Mouse (Mus musculus) myocyte (in vitro differentiated cells): ENCODE data around the gene Scyl1. TPM values are rescaled to one million over a fixed set of nuclear protein-coding genes. Genes with fewer than 3 reads are reported as not detected.

Experiments used
- H3K27me3 ChIP-seq: one replicate; pipeline ENCODE4 v1.6.1; 2011; ENCODE audit not compliant: control insufficient read depth, insufficient read depth, insufficient read length
- H3K36me3 ChIP-seq: one replicate; pipeline ENCODE4 v1.6.1; 2011; ENCODE audit not compliant: control insufficient read depth, insufficient read depth
- H3K4me2 ChIP-seq: one replicate; pipeline ENCODE4 v1.6.1; 2011; ENCODE audit warnings: low read depth, control low read depth
- H3K4me3 ChIP-seq: one replicate; pipeline ENCODE4 v1.5.1; 2011; ENCODE audit warnings: mild to moderate bottlenecking, control low read depth, moderate library complexity
- H3K79me2 ChIP-seq: one replicate; pipeline ENCODE4 v1.6.1; 2011; ENCODE audit not compliant: control insufficient read depth, insufficient read depth
- H3ac ChIP-seq: one replicate; pipeline ENCODE4 v1.6.1; 2011; ENCODE audit not compliant: control insufficient read depth, insufficient read length
- CEBPB ChIP-seq: IDR thresholded peaks from 2 replicates; pipeline ENCODE4 v1.6.1; 2011; ENCODE audit warnings: mild to moderate bottlenecking, moderate library complexity; ENCODE audit not compliant: poor library complexity, insufficient read depth, severe bottlenecking
- E2F4 ChIP-seq: IDR thresholded peaks from one replicate; pipeline ENCODE4 v1.6.1; 2011; ENCODE audit warnings: mild to moderate bottlenecking, control low read depth, moderate library complexity; ENCODE audit not compliant: insufficient read depth
- MAX ChIP-seq: IDR thresholded peaks from one replicate; pipeline ENCODE4 v1.6.1; 2011; ENCODE audit warnings: low read depth, mild to moderate bottlenecking, control low read depth
- MYOD1 ChIP-seq, 3 experiments: IDR thresholded peaks; one replicate each; pipeline ENCODE4 v1.6.1; 2011; ENCODE audit warnings: control low read depth in 2 of 3, low read depth in 2 of 3, mild to moderate bottlenecking in 2 of 3, moderate library complexity in 1 of 3; ENCODE audit not compliant: insufficient read length in 2 of 3, control insufficient read depth in 1 of 3
- MYOG ChIP-seq, 3 experiments: IDR thresholded peaks; one replicate each; pipeline ENCODE4 v1.6.1; 2011; ENCODE audit warnings: control low read depth in 2 of 3, low read depth in 2 of 3, mild to moderate bottlenecking in 2 of 3; ENCODE audit not compliant: insufficient read length in 2 of 3, control insufficient read depth in 1 of 3, insufficient read depth in 1 of 3
- POLR2A ChIP-seq: IDR thresholded peaks from one replicate; pipeline ENCODE4 v1.6.1; 2011; ENCODE audit warnings: low read depth, mild to moderate bottlenecking, control low read depth, moderate library complexity; ENCODE audit not compliant: insufficient read length
- POLR2AphosphoS2 ChIP-seq: IDR thresholded peaks from one replicate; pipeline ENCODE4 v1.6.1; 2011; ENCODE audit warnings: low read depth, control low read depth; ENCODE audit not compliant: insufficient read length
- REST ChIP-seq: IDR thresholded peaks from one replicate; pipeline ENCODE4 v1.6.1; 2011; ENCODE audit warnings: mild to moderate bottlenecking, control low read depth, moderate library complexity; ENCODE audit not compliant: insufficient read depth, insufficient read length
- SRF ChIP-seq: IDR thresholded peaks from one replicate; pipeline ENCODE4 v1.6.1; 2011; ENCODE audit warnings: low read depth; ENCODE audit not compliant: control insufficient read depth, insufficient read length
- TCF12 ChIP-seq: IDR thresholded peaks from one replicate; pipeline ENCODE4 v1.6.1; 2011; ENCODE audit warnings: mild to moderate bottlenecking, control low read depth; ENCODE audit not compliant: poor library complexity, insufficient read depth, severe bottlenecking
- TCF3 ChIP-seq: IDR thresholded peaks from one replicate; pipeline ENCODE4 v1.6.1; 2011; ENCODE audit warnings: low read depth, control low read depth; ENCODE audit not compliant: insufficient read length
- USF1 ChIP-seq: IDR thresholded peaks from one replicate; pipeline ENCODE4 v1.6.1; 2011; ENCODE audit warnings: low read depth, mild to moderate bottlenecking, control low read depth, moderate library complexity
- polyA plus RNA-seq: library from polyadenylated mRNA; unstranded; fragments of >200 nt; fragmentation: generic; extraction: Trizol; gene quantifications from one replicate; pipeline ENCODE4 v1.2.1, GENCODE M21; 2012; ENCODE audit warnings: missing spikeins

Gene Scyl1
- polyA plus RNA-seq, 1 experiment = 73.5 TPM

DNA sequence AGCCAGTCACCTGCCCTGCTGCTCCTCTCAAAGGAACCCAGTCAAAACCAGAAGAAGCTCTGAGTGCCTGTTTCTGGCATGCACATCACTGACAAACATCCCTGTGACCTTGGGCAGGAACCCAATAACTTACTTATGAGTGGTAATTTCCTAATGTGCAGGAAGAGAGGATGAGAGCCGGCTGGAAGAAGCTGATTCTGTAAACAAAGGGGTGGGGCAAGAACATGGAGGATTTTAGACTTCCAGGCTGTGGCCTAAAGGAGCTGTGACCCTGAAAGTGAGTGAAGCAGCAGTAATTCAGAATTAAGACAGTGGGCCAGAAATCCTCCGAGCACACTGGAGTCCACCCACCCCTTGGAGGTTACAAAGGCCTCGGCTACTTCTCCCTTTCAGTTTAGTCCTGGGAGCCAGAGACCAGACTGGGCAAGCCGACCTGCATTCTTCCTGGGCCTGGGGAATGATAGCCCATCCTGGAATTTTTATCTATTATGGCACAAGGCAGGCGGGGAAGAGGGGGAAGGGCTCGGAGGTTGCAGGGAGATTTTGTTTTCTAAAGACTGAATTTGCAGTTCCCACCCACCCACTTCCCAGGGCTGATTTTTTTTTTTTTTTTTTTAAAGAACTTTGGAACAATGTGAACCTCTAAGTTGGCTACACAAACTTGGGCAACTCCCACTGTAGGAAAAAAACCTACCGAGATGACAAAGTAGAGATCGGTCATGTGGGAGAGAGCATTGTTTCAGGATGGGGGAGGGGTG is 35.0 kb upstream of the Scyl1 start:
- H3K27me3 ChIP-seq = no peaks in the 10 kb centered on the region
- peaks cover 21% of the 10 kb centered on the region for H3K79me2 ChIP-seq
- no peak overlapping the region for H3ac ChIP-seq
- H3K4me3 ChIP-seq = no peak overlapping the region
- TF ChIP-seq E2F4 (no peak), SRF (no peak), TCF12 (no peak), TCF3 (no peak), POLR2A (no peak), POLR2AphosphoS2 (no peak), MYOD1 (IDR thresholded peaks at IDR 0.05; ENCODE audit: control insufficient read depth in 1 of 3, insufficient read length in 2 of 3, low read depth in 2 of 3) (no peak), MAX (no peak), USF1 (no peak), REST (no peak), MYOG (IDR thresholded peaks at IDR 0.05; ENCODE audit: control insufficient read depth in 1 of 3, insufficient read depth in 1 of 3, insufficient read length in 2 of 3, low read depth in 2 of 3) (no peak)
- peak overlapping the region; percentile 90 for H3K4me2 ChIP-seq
- H3K36me3 ChIP-seq = no peaks in the 10 kb centered on the region

DNA sequence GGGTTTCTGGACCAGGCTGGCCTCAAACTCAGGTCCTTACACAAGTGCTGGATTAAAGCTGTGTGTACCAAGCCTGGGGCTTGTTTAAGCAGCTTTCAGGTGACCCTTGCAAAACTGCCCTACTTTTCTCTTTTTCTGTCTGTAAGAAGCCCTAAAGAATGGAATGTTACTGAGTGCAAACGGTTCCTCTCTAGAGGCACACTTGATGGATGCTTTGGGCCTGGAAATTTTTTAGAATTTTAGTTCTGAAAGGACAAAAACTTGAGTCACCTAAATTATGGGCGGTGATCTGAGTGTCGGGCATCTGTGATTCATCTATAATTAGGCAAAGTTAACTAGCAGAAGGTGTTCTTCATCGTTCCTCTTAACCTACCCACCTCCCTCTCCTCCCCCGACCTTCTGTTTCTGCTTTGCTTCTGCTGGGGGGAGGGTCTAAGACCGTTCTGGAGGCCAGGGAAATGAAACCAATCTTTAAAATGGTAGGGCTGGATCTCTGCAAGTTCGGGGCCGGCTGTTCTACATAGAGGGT is 33.2 kb upstream of the Scyl1 start:
- Histone ChIP-seq H3K4me3 (peak overlapping the region; percentile 100), H3K4me2 (peak overlapping the region; percentile 90)

DNA sequence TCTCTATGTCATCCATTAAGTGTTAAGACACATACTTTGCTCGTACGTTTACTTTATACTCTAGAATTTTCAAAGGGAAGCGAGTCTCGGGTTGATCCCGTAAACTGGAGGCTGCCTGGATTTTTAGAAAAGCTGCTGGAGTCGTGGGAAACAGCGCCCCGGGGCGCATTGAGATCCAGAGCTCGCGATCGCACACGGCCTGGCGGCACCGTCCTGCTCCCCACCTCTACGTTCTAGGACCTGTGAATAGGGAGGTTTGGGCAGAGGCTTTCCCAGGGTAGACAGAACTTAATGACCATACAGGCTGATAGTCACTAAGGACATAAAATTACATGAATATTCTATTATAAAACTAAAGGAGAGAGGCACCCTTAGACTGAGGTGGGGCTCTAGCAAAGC is 32.7 kb upstream of the Scyl1 start:
- peak overlapping the region; percentile 100 for H3K4me3 ChIP-seq
- H3K4me2 ChIP-seq = peak overlapping the region; percentile 90
- H3ac ChIP-seq = peak overlapping the region; percentile 71
- TF ChIP-seq POLR2A (no peak), CEBPB (no peak), E2F4 (no peak), REST (no peak), TCF12 (no peak), SRF (no peak), TCF3 (no peak), POLR2AphosphoS2 (no peak), USF1 (no peak), MAX (no peak), MYOD1 (IDR thresholded peaks at IDR 0.05; ENCODE audit: control insufficient read depth in 1 of 3, insufficient read length in 2 of 3, low read depth in 2 of 3) (no peak), MYOG (IDR thresholded peaks at IDR 0.05; ENCODE audit: control insufficient read depth in 1 of 3, insufficient read depth in 1 of 3, insufficient read length in 2 of 3, low read depth in 2 of 3) (no peak)
- H3K36me3 ChIP-seq = peaks cover 12% of the 10 kb centered on the region
- H3K27me3 ChIP-seq = no peaks in the 10 kb centered on the region
- H3K79me2 ChIP-seq = peaks cover 44% of the 10 kb centered on the region

More for the DNA sequence above, 33.2 kb upstream of the Scyl1 start:
- peaks cover 39% of the 10 kb centered on the region for H3K79me2 ChIP-seq
- peaks cover 7% of the 10 kb centered on the region for H3K36me3 ChIP-seq
- TF ChIP-seq MYOD1 (IDR thresholded peaks at IDR 0.05; ENCODE audit: control insufficient read depth in 1 of 3, insufficient read length in 2 of 3, low read depth in 2 of 3) (no peak), E2F4 (no peak), CEBPB (no peak), USF1 (no peak), SRF (no peak), TCF3 (no peak), POLR2A (no peak), POLR2AphosphoS2 (no peak), MYOG (IDR thresholded peaks at IDR 0.05; ENCODE audit: control insufficient read depth in 1 of 3, insufficient read depth in 1 of 3, insufficient read length in 2 of 3, low read depth in 2 of 3) (no peak)
- peak overlapping the region; percentile 71 for H3ac ChIP-seq
- no peaks in the 10 kb centered on the region for H3K27me3 ChIP-seq

GRCm38 (mm10) chr19:5803041-5803880 is 32.0 kb upstream of the Scyl1 start:
- H3ac ChIP-seq = peak overlapping the region; percentile 71
- H3K79me2 ChIP-seq = peaks cover 51% of the 10 kb centered on the region
- H3K36me3 ChIP-seq = peaks cover 19% of the 10 kb centered on the region
- no peaks in the 10 kb centered on the region for H3K27me3 ChIP-seq
- TF ChIP-seq POLR2A (peak; percentile 89), TCF3 (no peak), MYOD1 (IDR thresholded peaks at IDR 0.05; ENCODE audit: control insufficient read depth in 1 of 3, insufficient read length in 2 of 3, low read depth in 2 of 3) (peak in 1 of 3 experiments; percentile 55), TCF12 (no peak), E2F4 (no peak), MYOG (IDR thresholded peaks at IDR 0.05; ENCODE audit: control insufficient read depth in 1 of 3, insufficient read depth in 1 of 3, insufficient read length in 2 of 3, low read depth in 2 of 3) (peak in 1 of 3 experiments; percentile 50), USF1 (no peak), POLR2AphosphoS2 (peak; percentile 83), SRF (no peak)
- H3K4me3 ChIP-seq = peak overlapping the region; percentile 100
- peak overlapping the region; percentile 100 for H3K4me2 ChIP-seq
